Mouse (Mus musculus) ES-Bruce4 (cell line): ENCODE data around the gene Nat8f2.
"Not testable (repeated sequence)": the region's sequence is repeated elsewhere in the genome, so short reads cannot be mapped to it uniquely, and the experiment has no call there.

Source experiments
- CTCF ChIP-seq: IDR thresholded peaks from one replicate; pipeline ENCODE4 v1.8.1; 2011; ENCODE audit warnings: low read depth, low read length
- POLR2A ChIP-seq: IDR thresholded peaks from one replicate; pipeline ENCODE4 v1.8.1; 2011; ENCODE audit warnings: low read length; ENCODE audit not compliant: insufficient read depth

DNA sequence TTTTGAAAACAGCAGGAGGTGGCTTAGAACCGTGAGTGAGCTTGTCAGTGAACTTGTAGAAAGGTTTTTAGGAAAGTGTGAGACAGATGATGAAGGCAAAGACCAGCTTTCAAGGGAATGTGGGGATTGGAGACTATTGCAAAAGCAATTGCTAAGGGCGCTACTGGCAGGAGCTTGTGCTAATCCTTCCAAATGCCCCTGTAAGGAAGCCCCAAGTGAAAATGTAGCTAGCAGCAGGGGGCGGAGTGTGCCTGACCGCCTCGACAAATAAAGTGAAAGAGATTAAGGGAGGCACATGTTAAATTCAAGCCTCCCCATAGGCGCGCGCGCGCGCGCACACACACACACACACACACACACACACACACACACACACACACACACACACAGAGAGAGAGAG lies 31.7 kb downstream of the Nat8f2 start:
- TF ChIP-seq POLR2A, CTCF: not testable (repeated sequence)
